Mouse (Mus musculus) liver, embryonic 16.5 days (tissue): Measurements from ENCODE around the gene Dytn. TPM values are rescaled to one million over a fixed set of nuclear protein-coding genes. Genes with fewer than 3 reads are reported as not detected.

Experiments
- polyA plus RNA-seq: library from polyadenylated mRNA; unstranded; fragments of >200 nt; fragmentation: Nextera tagmentation; extraction: Ambion mirVana; gene quantifications from 2 replicates; pipeline ENCODE4 v1.2.1, GENCODE M21; 2015

Dytn gene
- polyA plus RNA-seq, 1 experiment from 2014 or later, result not detected

Other genes starting within 250 kb of the Dytn start
- 0.39 and 0.91 TPM in 2 replicates for gene Adam23, start 241.0 kb downstream of the Dytn start, polyA plus RNA-seq
- gene Gm39653, start 71.0 kb downstream of the Dytn start, polyA plus RNA-seq, result not detected in 2 replicates
- 0.08 TPM in 1 of 2 replicates, not detected in the other for gene Mdh1b, start 43.4 kb upstream of the Dytn start, polyA plus RNA-seq
- gene Fastkd2, start 43.7 kb upstream of the Dytn start, polyA plus RNA-seq, result 23.7 and 26.1 TPM in 2 replicates
- not detected in 2 replicates for gene 4933402D24Rik, start 82.3 kb upstream of the Dytn start, polyA plus RNA-seq